ENCODE assay signal across 27 mouse cellular contexts in genomic region chr1:88652682-88653081, GRCm38 (mm10). TPM values are rescaled to one million over a fixed set of nuclear protein-coding genes. Genes with fewer than 3 reads are reported as not detected.
A peak's percentile ranks its signal among the peaks of the same experiment; 100 is the strongest.
DNase-seq lines count a peak whose midpoint lies in the region; ATAC-seq and TF ChIP-seq lines count a peak whose summit lies in the region.
"Had no signal": no experiment of that assay in that cellular context is flagged by ENCODE, and none has a peak within 500 bp of the region (broad histone marks: within the 10 kb centered on the region; RNA-seq: fewer than 3 reads in every experiment).

No protein-coding gene starts in this region.

- H3K79me2 ChIP-seq in CH12.LX (replicated peaks; ENCODE audit: control insufficient read depth, extremely low read depth, insufficient read depth, poor library complexity, severe bottlenecking): 0 out of 2 replicates have a peak, but pooled peaks cover 7% of the 10 kb centered on the region

- peak overlapping the region; percentile 97 for H3K27ac ChIP-seq in CH12.LX (ENCODE audit: insufficient read depth, low read depth)
- H3K27ac ChIP-seq in forebrain, embryonic 14.5 days (ENCODE audit: low read depth, low read length): no peak overlapping the region
- H3K27ac ChIP-seq: embryonic facial prominence, embryonic 12.5 days; forebrain, embryonic 15.5 days; hindbrain, postnatal 0 days; limb, embryonic 10.5 days; liver, embryonic 14.5 days; midbrain, embryonic 10.5 days; neural tube, embryonic 13.5 days; stomach, embryonic 15.5 days had no signal

- H3K27me3 ChIP-seq in CH12.LX (replicated peaks): no peaks in the 10 kb centered on the region
- H3K27me3 ChIP-seq in forebrain, embryonic 14.5 days (replicated peaks; ENCODE audit: control insufficient read depth, insufficient read depth, low read length): no peaks in the 10 kb centered on the region
- H3K27me3 ChIP-seq: embryonic facial prominence, embryonic 12.5 days; forebrain, embryonic 15.5 days; neural tube, embryonic 13.5 days; stomach, embryonic 15.5 days had no signal

- TF ChIP-seq RAD21 in CH12.LX (IDR thresholded peaks at IDR 0.05; ENCODE audit: low read depth, low read length): no peak

- H3K9me3 ChIP-seq in CH12.LX (replicated peaks; ENCODE audit: low read length): peaks cover 47% of the 10 kb centered on the region
- H3K9me3 ChIP-seq in forebrain, embryonic 14.5 days (replicated peaks; ENCODE audit: control insufficient read depth, low read length): no peaks in the 10 kb centered on the region
- H3K9me3 ChIP-seq: embryonic facial prominence, embryonic 12.5 days; forebrain, embryonic 15.5 days; G1E; limb, embryonic 10.5 days; midbrain, embryonic 10.5 days; neural tube, embryonic 13.5 days; stomach, embryonic 15.5 days had no signal

- H3K9ac ChIP-seq in CH12.LX (ENCODE audit: insufficient read depth, low read depth): peak overlapping the region; percentile 57
- no peak overlapping the region for H3K9ac ChIP-seq in forebrain, embryonic 14.5 days (ENCODE audit: low read length)
- H3K9ac ChIP-seq: embryonic facial prominence, embryonic 12.5 days; forebrain, embryonic 15.5 days; liver, embryonic 14.5 days; neural tube, embryonic 13.5 days; stomach, embryonic 15.5 days had no signal

- no peak; a peak in 1 of 4 replicates for TF ChIP-seq CTCF in CH12.LX (conservative IDR thresholded peaks at IDR 0.05 in 1 of 2, IDR thresholded peaks at IDR 0.05 in 1 of 2; ENCODE audit: low read depth in 2 of 2, low read length in 2 of 2)

- H3K4me3 ChIP-seq in CH12.LX (replicated peaks in 1 of 3; ENCODE audit: low read depth in 2 of 3, low read length in 2 of 3, poor library complexity in 1 of 3): no peak overlapping the region
- no peak overlapping the region for H3K4me3 ChIP-seq in forebrain, embryonic 14.5 days (ENCODE audit: low read depth, low read length)
- H3K4me3 ChIP-seq: embryonic facial prominence, embryonic 12.5 days; forebrain, embryonic 15.5 days; limb, embryonic 10.5 days; midbrain, embryonic 10.5 days; neural tube, embryonic 13.5 days; stomach, embryonic 15.5 days had no signal

- 90% methylated on average over 8 of the region's 8 CpGs for WGBS in forebrain, embryonic 14.5 days

- peaks cover 3 to 6% of the 10 kb centered on the region in 2 experiments for H3K36me3 ChIP-seq in CH12.LX (replicated peaks in 1 of 2; ENCODE audit: control insufficient read depth in 1 of 2, insufficient read depth in 1 of 2, low read length in 1 of 2)
- no peaks in the 10 kb centered on the region for H3K36me3 ChIP-seq in forebrain, embryonic 14.5 days (ENCODE audit: control insufficient read depth, insufficient read depth, low read length)
- H3K36me3 ChIP-seq: embryonic facial prominence, embryonic 12.5 days; forebrain, embryonic 15.5 days; G1E; limb, embryonic 10.5 days; midbrain, embryonic 10.5 days; neural tube, embryonic 13.5 days; stomach, embryonic 15.5 days had no signal

- peak; percentile 41 for TF ChIP-seq EP300 in CH12.LX (IDR thresholded peaks at IDR 0.05; ENCODE audit: low read length)

- DNase-seq in layer of hippocampus, adult 11-12 months (ENCODE audit: low spot score): peak; percentile 28
- no peak for DNase-seq in layer of hippocampus, adult 8-10 months (ENCODE audit: low spot score in 2 of 2)
- peak; percentile 78 for DNase-seq in CH12.LX (ENCODE audit: extremely low read depth)
- DNase-seq in c-Kit-positive CD71-negative TER-119-negative erythroid progenitor cells, embryonic 14.5 days (ENCODE audit: low read depth): peak; percentile 26
- peak; percentile 39 to 58 for DNase-seq in monocyte, adult 2 months (ENCODE audit: low read depth in 1 of 2, low spot score in 2 of 2)
- DNase-seq in forebrain, embryonic 14.5 days (ENCODE audit: low spot score): no peak
- DNase-seq in right cerebral cortex, postnatal 36 days (ENCODE audit: low spot score in 2 of 2): no peak
- DNase-seq in lung, postnatal 4 days: no peak
- DNase-seq: adrenal gland, postnatal 14 days; cerebellum, adult 9-10 months; heart, postnatal 4 days; kidney, postnatal 10 days; right cerebral cortex, adult 18-20 months; spleen, adult 18-20 months; thymus, adult 18-20 months; thymus, postnatal 4 days had no signal

- H3K4me2 ChIP-seq in CH12.LX (ENCODE audit: insufficient read depth, low read depth, poor library complexity, severe bottlenecking): peak overlapping the region; percentile 32; the same call in 1 of the 2 replicates
- no peak overlapping the region for H3K4me2 ChIP-seq in forebrain, embryonic 14.5 days (ENCODE audit: low read length)
- H3K4me2 ChIP-seq: embryonic facial prominence, embryonic 12.5 days; forebrain, embryonic 15.5 days; neural tube, embryonic 13.5 days; stomach, embryonic 15.5 days had no signal

- no peak for ATAC-seq in forebrain, embryonic 14.5 days
- ATAC-seq: activated CD4-positive, CD25-positive, alpha-beta regulatory T cell, adult 4 months; forebrain, embryonic 15.5 days; hindbrain, postnatal 0 days; intestine, postnatal 0 days had no signal

- in situ Hi-C loops in CH12.LX (cut with MboI; ENCODE audit: low pct_ligation_motif_present, low pct_unique_long_range_greater_than_20kb, low sequenced_read_pairs): no loop called here

- no peak; the same call in 1 of the 2 replicates for TF ChIP-seq POLR2A in CH12.LX (IDR thresholded peaks at IDR 0.05; ENCODE audit: low read depth, low read length)

- peaks cover 22 to 40% of the 10 kb centered on the region in 2 experiments for H3K4me1 ChIP-seq in CH12.LX (ENCODE audit: control insufficient read depth in 1 of 2, insufficient read depth in 2 of 2)
- no peaks in the 10 kb centered on the region for H3K4me1 ChIP-seq in forebrain, embryonic 14.5 days (ENCODE audit: control insufficient read depth, insufficient read depth, low read length)
- H3K4me1 ChIP-seq: embryonic facial prominence, embryonic 12.5 days; limb, embryonic 10.5 days; midbrain, embryonic 10.5 days; neural tube, embryonic 13.5 days; stomach, embryonic 15.5 days had no signal

- dilution Hi-C loops in CH12.LX (cut with MboI; ENCODE audit: extremely low pct_ligation_motif_present, extremely low pct_unique_long_range_greater_than_20kb, low sequenced_read_pairs): no loop called here

TF ChIP-seq in CH12.LX, 34 proteins besides CTCF, POLR2A, EP300 and RAD21 (continues in another document):
- TF ChIP-seq RCOR1 (conservative IDR thresholded peaks at IDR 0.05; ENCODE audit: low read depth, low read length) (no peak), ZC3H11A (IDR thresholded peaks at IDR 0.05; ENCODE audit: low read depth, low read length) (no peak), NELFE (IDR thresholded peaks at IDR 0.05; ENCODE audit: low read depth, low read length) (no peak), IRF4 (IDR thresholded peaks at IDR 0.05; ENCODE audit: low read depth, low read length) (peak; percentile 67), CHD2 (IDR thresholded peaks at IDR 0.05; ENCODE audit: low read length) (no peak), MAFK (IDR thresholded peaks at IDR 0.05; ENCODE audit: insufficient replicate concordance, low read length) (no peak), UBTF (IDR thresholded peaks at IDR 0.05; ENCODE audit: low read depth, low read length) (0 out of 2 replicates have a peak, but pooled peaks have one; percentile 25), ZNF384 (IDR thresholded peaks at IDR 0.05; ENCODE audit: low read depth, low read length) (no peak), ZMIZ1 (IDR thresholded peaks at IDR 0.05; ENCODE audit: low read depth, low read length) (no peak), MYC (IDR thresholded peaks at IDR 0.05; ENCODE audit: low read depth, low read length) (peak; percentile 48; the same call in 1 of the 2 replicates), CHD1 (IDR thresholded peaks at IDR 0.05; ENCODE audit: low read depth, low read length) (no peak), E2F4 (IDR thresholded peaks at IDR 0.05; ENCODE audit: insufficient replicate concordance, low read depth, low read length) (no peak), TBP (conservative IDR thresholded peaks at IDR 0.05; ENCODE audit: low read depth, low read length) (peak; percentile 69; the same call in 1 of the 2 replicates), MAX (IDR thresholded peaks at IDR 0.05; ENCODE audit: low read length) (peak; percentile 68), ZKSCAN1 (IDR thresholded peaks at IDR 0.05; ENCODE audit: borderline replicate concordance, low read depth, low read length) (no peak), JUND (conservative IDR thresholded peaks at IDR 0.05; ENCODE audit: low read depth, low read length) (no peak; the same call in 1 of the 2 replicates), MAZ (IDR thresholded peaks at IDR 0.05; ENCODE audit: low read depth, low read length) (no peak), SMC3 (IDR thresholded peaks at IDR 0.05; ENCODE audit: low read depth, low read length) (peak; percentile 15; the same call in 1 of the 2 replicates), JUN (IDR thresholded peaks at IDR 0.05; ENCODE audit: insufficient read depth, low read depth, low read length) (no peak), MEF2A (IDR thresholded peaks at IDR 0.05; ENCODE audit: borderline replicate concordance, low read depth, low read length) (no peak; the same call in 1 of the 2 replicates), SIN3A (IDR thresholded peaks at IDR 0.05; ENCODE audit: low read length) (no peak), BHLHE40 (IDR thresholded peaks at IDR 0.05; ENCODE audit: low read depth, low read length) (peak; percentile 64), GABPA (IDR thresholded peaks at IDR 0.05; ENCODE audit: insufficient replicate concordance, low read depth, low read length) (no peak), USF2 (conservative IDR thresholded peaks at IDR 0.05; ENCODE audit: low read depth, low read length) (no peak), ETS1 (conservative IDR thresholded peaks at IDR 0.05; ENCODE audit: low read depth, low read length) (no peak; the same call in 1 of the 2 replicates), MXI1 (IDR thresholded peaks at IDR 0.05; ENCODE audit: low read depth, low read length) (no peak), NRF1 (IDR thresholded peaks at IDR 0.05; ENCODE audit: low read depth, low read length) (no peak), POLR2AphosphoS2 (IDR thresholded peaks at IDR 0.05; ENCODE audit: low read depth, low read length) (peak; percentile 3; the same call in 1 of the 2 replicates), TCF12 (IDR thresholded peaks at IDR 0.05; ENCODE audit: low read depth, low read length) (0 out of 2 replicates have a peak, but pooled peaks have one; percentile 48), ELF1 (IDR thresholded peaks at IDR 0.05; ENCODE audit: low read depth, low read length) (peak; percentile 6; the same call in 1 of the 2 replicates), PAX5 (IDR thresholded peaks at IDR 0.05; ENCODE audit: low read length) (no peak), USF1 (IDR thresholded peaks at IDR 0.05; ENCODE audit: low read depth, low read length) (no peak)

RNA-seq across cellular contexts. Expression of gene Arl4c, which starts 49.3 kb away (rescaled TPM):
- total RNA-seq in layer of hippocampus, adult 8-10 months (2022): 10 to 100 TPM; 31.3 to 41.3 (median 34.3) TPM
- 32.2 and 33.9 TPM in 2 replicates for total RNA-seq in CH12.LX (2012; rRNA removed)
- 24.1 and 25.8 TPM in 2 replicates for total RNA-seq in CH12.LX (2014; rRNA removed)
- polyA plus RNA-seq in CH12.LX (2012; ENCODE audit: insufficient read length, low read depth): 30.8 and 31.6 TPM in 2 replicates
- polyA plus RNA-seq in forebrain, embryonic 14.5 days (2014; fragmentation: Nextera tagmentation; extraction: Ambion mirVana): 16.3 and 17.4 TPM in 2 replicates
- polyA plus RNA-seq: G1E had no signal

Comparison
In these comparisons a context has a peak if more than half of its experiments do, and no peak if none do; other contexts are left out.
1. DNase-seq: peak in layer of hippocampus, adult 11-12 months (single experiment), CH12.LX (single experiment), c-Kit-positive CD71-negative TER-119-negative erythroid progenitor cells, embryonic 14.5 days (single experiment) and monocyte, adult 2 months (2 of 2); none in layer of hippocampus, adult 8-10 months (0 of 2), forebrain, embryonic 14.5 days (single experiment), right cerebral cortex, postnatal 36 days (0 of 2) and lung, postnatal 4 days (0 of 2).